12 mouse cellular contexts compared by ENCODE assay signal in genomic region chr17:84707407-84707806, GRCm38 (mm10). TPM values are rescaled to one million over a fixed set of nuclear protein-coding genes. Genes with fewer than 3 reads are reported as not detected.
DNase-seq lines count a peak whose midpoint lies in the region; ATAC-seq lines count a peak whose summit lies in the region.
"Had no signal": no experiment of that assay in that cellular context is flagged by ENCODE, and none has a peak within 500 bp of the region (broad histone marks: within the 10 kb centered on the region; RNA-seq: fewer than 3 reads in every experiment).

No protein-coding gene starts in this region.

- no peak for ATAC-seq in inflammation-experienced regulatory T-cells, adult 6 months
- ATAC-seq: forebrain, embryonic 13.5 days had no signal

- peak; percentile 38 for DNase-seq in embryo, embryonic 10.5 days (ENCODE audit: low spot score)
- no peak for DNase-seq in embryo, embryonic 9.5 days (ENCODE audit: extremely low spot score)
- peak; percentile 43 to 51 for DNase-seq in kidney, postnatal 4 days
- DNase-seq in kidney, adult 8-10 months: no peak
- peak; percentile 34 for DNase-seq in thymus, postnatal 0 days (ENCODE audit: low spot score)
- DNase-seq in thymus, postnatal 25 days: no peak
- DNase-seq in MN1 (ENCODE audit: low spot score): no peak
- DNase-seq: adrenal gland, adult 2 months had no signal

RNA-seq across cellular contexts. Expression of gene Abcg5, which starts 24.6 kb away (rescaled TPM):
- 0.10 and 0.20 TPM in 2 replicates for polyA plus RNA-seq in thymus, postnatal 0 days (2015; fragmentation: Nextera tagmentation; extraction: Ambion mirVana)
- polyA plus RNA-seq in inflammation-experienced regulatory T-cells, adult 6 months (2017; shearing (Covaris generic)): under 1 TPM in 1 of 3 experiments, not detected in 2; 0.49 TPM
- polyA plus RNA-seq: C2C12 had no signal

RNA-seq across cellular contexts. Expression of gene Abcg8, which starts 31.3 kb away (rescaled TPM):
- 0.05 and 0.07 TPM in 2 replicates for polyA plus RNA-seq in thymus, postnatal 0 days (2015; fragmentation: Nextera tagmentation; extraction: Ambion mirVana)
- polyA plus RNA-seq in inflammation-experienced regulatory T-cells, adult 6 months (2017; shearing (Covaris generic)): not detected
- polyA plus RNA-seq: C2C12; neural tube, embryonic 13.5 days had no signal

Comparison
In these comparisons a context has a peak if more than half of its experiments do, and no peak if none do; other contexts are left out.
1. DNase-seq: peak in embryo, embryonic 10.5 days (single experiment), kidney, postnatal 4 days (2 of 2) and thymus, postnatal 0 days (single experiment); none in embryo, embryonic 9.5 days (single experiment), kidney, adult 8-10 months (0 of 2), thymus, postnatal 25 days (single experiment) and MN1 (single experiment).